Mouse (Mus musculus) G1E (cell line): ENCODE data around the gene Wscd1.

Experiments
- CTCF ChIP-seq: IDR thresholded peaks from 2 replicates; pipeline ENCODE4 v1.5.1; 2012; ENCODE audit warnings: low read depth, low read length, inconsistent platforms, mixed read lengths
- GATA1 ChIP-seq: IDR thresholded peaks from 2 replicates; pipeline ENCODE4 v1.6.1; 2012; ENCODE audit warnings: borderline replicate concordance, low read length, inconsistent platforms, mixed read lengths

GRCm38 (mm10) chr11:71770479-71770878 lies 20.8 kb downstream of the Wscd1 start:
- TF ChIP-seq CTCF, result no peak
- TF ChIP-seq GATA1, result no peak
